Mouse (Mus musculus) brain, embryonic 14.5 days (tissue): Measurements from ENCODE around the gene Atp1b3.

ENCODE experiments used
- CTCF ChIP-seq: fragments of 200-500 bp; IDR thresholded peaks from 2 replicates; pipeline ENCODE4 v1.5.1; 2012; ENCODE audit warnings: inconsistent platforms, mild to moderate bottlenecking, moderate library complexity, borderline replicate concordance; ENCODE audit not compliant: insufficient read depth, insufficient read length; ENCODE audit errors: extremely low read depth
- POLR2A ChIP-seq: fragments of 200-500 bp; IDR thresholded peaks from 2 replicates; pipeline ENCODE4 v1.6.1; 2012; ENCODE audit warnings: mild to moderate bottlenecking, inconsistent platforms, borderline replicate concordance; ENCODE audit not compliant: poor library complexity, insufficient read depth, insufficient read length, severe bottlenecking; ENCODE audit errors: extremely low read depth

GRCm38 (mm10) chr9:96399425-96399878 is 35.2 kb upstream of the Atp1b3 start:
- TF ChIP-seq POLR2A: no peak
- TF ChIP-seq CTCF: no peak
